In genomic region chr8:92439713-92440436, GRCm38 (mm10) we compare ENCODE assay signal across 15 mouse cellular contexts.
A peak's percentile ranks its signal among the peaks of the same experiment; 100 is the strongest.
DNase-seq lines count a peak whose midpoint lies in the region; ATAC-seq and TF ChIP-seq lines count a peak whose summit lies in the region.
"Had no signal": no experiment of that assay in that cellular context is flagged by ENCODE, and none has a peak within 500 bp of the region (broad histone marks: within the 10 kb centered on the region; RNA-seq: fewer than 3 reads in every experiment).

No protein-coding gene starts in this region.

- TF ChIP-seq EP300 in liver, postnatal 0 days (IDR thresholded peaks at IDR 0.05; ENCODE audit: low read depth), result no peak

- H3K4me1 ChIP-seq in hindbrain, postnatal 0 days (ENCODE audit: insufficient read depth, low read length), result 0 out of 2 replicates have a peak, but pooled peaks cover 6% of the 10 kb centered on the region
- H3K4me1 ChIP-seq in hindbrain, embryonic 13.5 days (replicated peaks), result peaks cover 18% of the 10 kb centered on the region
- H3K4me1 ChIP-seq in kidney, postnatal 0 days (replicated peaks; ENCODE audit: insufficient read depth, low read length), result no peaks in the 10 kb centered on the region
- H3K4me1 ChIP-seq in liver, postnatal 0 days (ENCODE audit: insufficient read depth), result no peaks in the 10 kb centered on the region
- H3K4me1 ChIP-seq: liver, embryonic 12.5 days had no signal

- H3K27me3 ChIP-seq in hindbrain, postnatal 0 days (ENCODE audit: insufficient read depth, low read length), result no peaks in the 10 kb centered on the region
- peaks cover 15% of the 10 kb centered on the region for H3K27me3 ChIP-seq in hindbrain, embryonic 13.5 days
- H3K27me3 ChIP-seq in kidney, postnatal 0 days (ENCODE audit: insufficient read depth, low read length), result no peaks in the 10 kb centered on the region
- H3K27me3 ChIP-seq in liver, postnatal 0 days (ENCODE audit: insufficient read depth, low read length), result no peaks in the 10 kb centered on the region
- H3K27me3 ChIP-seq: liver, embryonic 12.5 days had no signal

- H3K9ac ChIP-seq in hindbrain, postnatal 0 days (replicated peaks; ENCODE audit: low read length), result no peak overlapping the region
- no peak overlapping the region for H3K9ac ChIP-seq in hindbrain, embryonic 13.5 days
- H3K9ac ChIP-seq in kidney, postnatal 0 days (ENCODE audit: low read depth, low read length), result no peak overlapping the region
- H3K9ac ChIP-seq in liver, postnatal 0 days (replicated peaks), result no peak overlapping the region
- H3K9ac ChIP-seq: liver, embryonic 12.5 days had no signal

- H3K36me3 ChIP-seq in hindbrain, postnatal 0 days (ENCODE audit: insufficient read depth, low read length), result no peaks in the 10 kb centered on the region
- no peaks in the 10 kb centered on the region for H3K36me3 ChIP-seq in hindbrain, embryonic 13.5 days
- H3K36me3 ChIP-seq in kidney, postnatal 0 days (ENCODE audit: insufficient read depth, low read length), result no peaks in the 10 kb centered on the region
- no peaks in the 10 kb centered on the region for H3K36me3 ChIP-seq in liver, postnatal 0 days (replicated peaks; ENCODE audit: insufficient read depth, low read length)
- H3K36me3 ChIP-seq: liver, embryonic 12.5 days had no signal

- DNase-seq in hindbrain, postnatal 0 days (ENCODE audit: low spot score), result peak; percentile 35
- DNase-seq in right cerebral cortex, postnatal 10 days (ENCODE audit: low spot score in 2 of 2), result peak; percentile 33 to 42
- DNase-seq in right cerebral cortex, postnatal 36 days (ENCODE audit: low spot score in 2 of 2), result no peak
- DNase-seq in kidney, postnatal 0 days (ENCODE audit: low spot score), result peak; percentile 86
- no peak for DNase-seq in liver, postnatal 0 days
- no peak for DNase-seq in layer of hippocampus, postnatal 36 days
- DNase-seq: cerebellum, postnatal 14 days; gastrocnemius, postnatal 10 days; lung, postnatal 4 days; spleen, adult 18-20 months had no signal

- no peaks in the 10 kb centered on the region for H3K9me3 ChIP-seq in hindbrain, postnatal 0 days (ENCODE audit: low read length)
- no peaks in the 10 kb centered on the region for H3K9me3 ChIP-seq in hindbrain, embryonic 13.5 days
- no peaks in the 10 kb centered on the region for H3K9me3 ChIP-seq in kidney, postnatal 0 days (replicated peaks; ENCODE audit: low read length)
- H3K9me3 ChIP-seq in liver, postnatal 0 days (ENCODE audit: low read length), result no peaks in the 10 kb centered on the region
- H3K9me3 ChIP-seq: liver, embryonic 12.5 days had no signal

- ATAC-seq in hindbrain, postnatal 0 days, result 0 out of 2 replicates have a peak, but pooled peaks have one; percentile 40
- ATAC-seq in hindbrain, embryonic 13.5 days (ENCODE audit: low FRiP score), result no peak; the same call in 1 of the 2 replicates
- ATAC-seq in kidney, postnatal 0 days (replicated peaks; ENCODE audit: low FRiP score, low read depth), result peak; percentile 87
- ATAC-seq in liver, postnatal 0 days, result no peak
- no peak for ATAC-seq in megakaryocyte, adult 5-6 weeks (ENCODE audit: poor library complexity, severe bottlenecking)
- ATAC-seq: inflammation-experienced regulatory T-cells, adult 6 months; liver, embryonic 12.5 days had no signal

- no peak overlapping the region for H3K4me2 ChIP-seq in hindbrain, postnatal 0 days (ENCODE audit: low read depth, low read length)
- H3K4me2 ChIP-seq in hindbrain, embryonic 13.5 days, result no peak overlapping the region
- H3K4me2 ChIP-seq in kidney, postnatal 0 days (ENCODE audit: low read length), result no peak overlapping the region; the same call in 1 of the 2 replicates
- no peak overlapping the region for H3K4me2 ChIP-seq in liver, postnatal 0 days (ENCODE audit: low read depth, low read length)
- H3K4me2 ChIP-seq: heart, embryonic 11.5 days; liver, embryonic 12.5 days had no signal

- H3K4me3 ChIP-seq in hindbrain, postnatal 0 days (ENCODE audit: low read length), result no peak overlapping the region
- H3K4me3 ChIP-seq in hindbrain, embryonic 13.5 days, result no peak overlapping the region
- no peak overlapping the region for H3K4me3 ChIP-seq in kidney, postnatal 0 days (replicated peaks; ENCODE audit: low read depth, low read length)
- no peak overlapping the region for H3K4me3 ChIP-seq in liver, postnatal 0 days (ENCODE audit: low read depth, low read length)
- H3K4me3 ChIP-seq: liver, embryonic 12.5 days had no signal

- 40% methylated on average over 9 of the region's 9 CpGs for WGBS in hindbrain, postnatal 0 days
- 53% methylated on average over 9 of the region's 9 CpGs for WGBS in hindbrain, embryonic 13.5 days
- WGBS in kidney, postnatal 0 days, result 28% methylated on average over 9 of the region's 9 CpGs
- WGBS in liver, postnatal 0 days (ENCODE audit: insufficient replicate concordance), result 62% methylated on average over 9 of the region's 9 CpGs

- TF ChIP-seq CTCF in hindbrain, postnatal 0 days (IDR thresholded peaks at IDR 0.05; ENCODE audit: low read depth), result no peak
- no peak for TF ChIP-seq CTCF in kidney, postnatal 0 days (IDR thresholded peaks at IDR 0.05; ENCODE audit: low read depth)
- TF ChIP-seq CTCF in liver, postnatal 0 days (IDR thresholded peaks at IDR 0.05; ENCODE audit: low read depth), result no peak

- H3K27ac ChIP-seq in hindbrain, postnatal 0 days, result no peak overlapping the region
- no peak overlapping the region for H3K27ac ChIP-seq in hindbrain, embryonic 13.5 days
- H3K27ac ChIP-seq in kidney, postnatal 0 days, result no peak overlapping the region; the same call in 1 of the 2 replicates
- H3K27ac ChIP-seq in liver, postnatal 0 days (ENCODE audit: low read depth), result no peak overlapping the region
- H3K27ac ChIP-seq: liver, embryonic 12.5 days had no signal

Comparison
In these comparisons a context has a peak if more than half of its experiments do, and no peak if none do; other contexts are left out.
1. ATAC-seq: peak in hindbrain, postnatal 0 days (single experiment) and kidney, postnatal 0 days (single experiment); none in hindbrain, embryonic 13.5 days (single experiment), liver, postnatal 0 days (single experiment) and megakaryocyte, adult 5-6 weeks (single experiment).
2. DNase-seq: peak in hindbrain, postnatal 0 days (single experiment), right cerebral cortex, postnatal 10 days (2 of 2) and kidney, postnatal 0 days (single experiment); none in right cerebral cortex, postnatal 36 days (0 of 2), liver, postnatal 0 days (single experiment) and layer of hippocampus, postnatal 36 days (0 of 2).